Mouse (Mus musculus): ENCODE data around the gene Prb1. TPM values are rescaled to one million over a fixed set of nuclear protein-coding genes. Genes with fewer than 3 reads are reported as not detected.
"Not testable (repeated sequence)": the region's sequence is repeated elsewhere in the genome, so short reads cannot be mapped to it uniquely, and the experiment has no call there.

The Prb1 gene
- not detected in 2 replicates for polyA plus RNA-seq (2014; fragmentation: Nextera tagmentation; extraction: Ambion mirVana)

DNA sequence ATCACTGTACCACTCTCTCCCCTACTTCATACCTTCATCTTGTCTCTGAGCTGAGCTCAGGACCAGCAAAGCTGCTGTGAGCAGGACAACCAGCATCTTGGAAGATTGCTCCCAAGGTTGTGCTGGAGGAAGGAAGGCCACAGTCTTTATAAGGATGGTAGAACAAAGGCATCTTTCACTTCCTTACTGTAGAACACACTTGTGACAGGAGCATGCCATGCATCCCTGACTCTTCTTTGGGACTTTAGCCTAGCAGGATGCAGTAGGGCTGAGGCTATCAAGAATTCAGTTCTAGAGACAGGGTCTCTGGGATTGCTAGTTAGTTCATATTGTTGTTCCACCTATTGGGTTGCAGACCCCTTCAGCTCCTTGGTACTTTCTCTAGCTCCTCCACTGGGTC is at the start of gene Prb1:
TSS of gene Prb1 (minus strand) at position 101 of the 400 bp plus-strand sequence.
- not testable (repeated sequence) for H3K36me3 ChIP-seq (ENCODE audit: control insufficient read depth, insufficient read depth, low read length); H3K4me2 ChIP-seq (replicated peaks; ENCODE audit: low read depth, low read length); H3K9me3 ChIP-seq (ENCODE audit: control insufficient read depth, low read length); H3K4me3 ChIP-seq (ENCODE audit: low read length); H3K4me1 ChIP-seq (ENCODE audit: control insufficient read depth, insufficient read depth, low read length); H3K27ac ChIP-seq (ENCODE audit: low read depth, low read length); H3K27me3 ChIP-seq (ENCODE audit: control insufficient read depth, insufficient read depth, low read length); H3K9ac ChIP-seq (ENCODE audit: low read depth, low read length); ATAC-seq (ENCODE audit: low FRiP score, low TSS enrichment)

Other genes starting within 250 kb of the Prb1 start
- not detected in 2 replicates for gene Prpmp5, start 104.2 kb upstream of the Prb1 start, polyA plus RNA-seq (2014; fragmentation: Nextera tagmentation; extraction: Ambion mirVana)
- not detected in 2 replicates for gene Gm8882, start 153.6 kb upstream of the Prb1 start, polyA plus RNA-seq (2014; fragmentation: Nextera tagmentation; extraction: Ambion mirVana)

Measured in kidney, embryonic 14.5 days (tissue).